Mouse (Mus musculus) C2C12 (cell line): ENCODE measurements around the gene Slc15a3. TPM values are rescaled to one million over a fixed set of nuclear protein-coding genes. Genes with fewer than 3 reads are reported as not detected.

Experiments
- H3K27me3 ChIP-seq: one replicate; pipeline ENCODE4 v1.6.1; 2011; ENCODE audit not compliant: control insufficient read depth, insufficient read depth, insufficient read length
- H3K36me3 ChIP-seq: one replicate; pipeline ENCODE4 v1.6.1; 2011; ENCODE audit not compliant: control insufficient read depth, insufficient read depth
- H3K4me3 ChIP-seq: one replicate; pipeline ENCODE4 v1.5.1; 2011; ENCODE audit warnings: mild to moderate bottlenecking, control low read depth; ENCODE audit not compliant: poor library complexity, insufficient read depth, severe bottlenecking
- H3K79me2 ChIP-seq: one replicate; pipeline ENCODE4 v1.6.1; 2011; ENCODE audit not compliant: control insufficient read depth, insufficient read depth
- H3K79me3 ChIP-seq: one replicate; pipeline ENCODE4 v1.6.1; 2011; ENCODE audit warnings: low read depth, control low read depth
- H3ac ChIP-seq: one replicate; pipeline ENCODE3; 2011; ENCODE audit warnings: low read depth; ENCODE audit not compliant: control insufficient read depth, insufficient read length
- CEBPB ChIP-seq: IDR thresholded peaks from one replicate; pipeline ENCODE4 v1.6.1; 2011; ENCODE audit warnings: low read depth, mild to moderate bottlenecking, control low read depth, moderate library complexity
- CTCF ChIP-seq: IDR thresholded peaks from one replicate; pipeline ENCODE4 v1.5.1; 2011; ENCODE audit not compliant: control insufficient read depth, insufficient read depth, insufficient read length
- FOSL1 ChIP-seq: IDR thresholded peaks from one replicate; pipeline ENCODE4 v1.8.0; 2011; ENCODE audit warnings: mild to moderate bottlenecking, low read length; ENCODE audit not compliant: poor library complexity, insufficient read depth, severe bottlenecking
- MAX ChIP-seq: IDR thresholded peaks from one replicate; pipeline ENCODE4 v1.6.1; 2011; ENCODE audit warnings: mild to moderate bottlenecking, control low read depth
- MYOD1 ChIP-seq: IDR thresholded peaks from one replicate; pipeline ENCODE4 v1.6.1; 2011; ENCODE audit warnings: low read depth; ENCODE audit not compliant: control insufficient read depth, insufficient read length
- MYOG ChIP-seq: IDR thresholded peaks from one replicate; pipeline ENCODE4 v1.6.1; 2011; ENCODE audit not compliant: control insufficient read depth, insufficient read length; ENCODE audit errors: extremely low read depth
- USF1 ChIP-seq: IDR thresholded peaks from one replicate; pipeline ENCODE4 v1.6.1; 2011; ENCODE audit warnings: low read depth, mild to moderate bottlenecking, control low read depth, moderate library complexity
- polyA plus RNA-seq: library from polyadenylated mRNA; unstranded; fragments of >200 nt; fragmentation: generic; extraction: Trizol; gene quantifications from one replicate; pipeline ENCODE4 v1.2.1, GENCODE M21; 2012; ENCODE audit warnings: missing spikeins

Gene Slc15a3
- polyA plus RNA-seq, 1 experiment, result 6.3 TPM

DNA sequence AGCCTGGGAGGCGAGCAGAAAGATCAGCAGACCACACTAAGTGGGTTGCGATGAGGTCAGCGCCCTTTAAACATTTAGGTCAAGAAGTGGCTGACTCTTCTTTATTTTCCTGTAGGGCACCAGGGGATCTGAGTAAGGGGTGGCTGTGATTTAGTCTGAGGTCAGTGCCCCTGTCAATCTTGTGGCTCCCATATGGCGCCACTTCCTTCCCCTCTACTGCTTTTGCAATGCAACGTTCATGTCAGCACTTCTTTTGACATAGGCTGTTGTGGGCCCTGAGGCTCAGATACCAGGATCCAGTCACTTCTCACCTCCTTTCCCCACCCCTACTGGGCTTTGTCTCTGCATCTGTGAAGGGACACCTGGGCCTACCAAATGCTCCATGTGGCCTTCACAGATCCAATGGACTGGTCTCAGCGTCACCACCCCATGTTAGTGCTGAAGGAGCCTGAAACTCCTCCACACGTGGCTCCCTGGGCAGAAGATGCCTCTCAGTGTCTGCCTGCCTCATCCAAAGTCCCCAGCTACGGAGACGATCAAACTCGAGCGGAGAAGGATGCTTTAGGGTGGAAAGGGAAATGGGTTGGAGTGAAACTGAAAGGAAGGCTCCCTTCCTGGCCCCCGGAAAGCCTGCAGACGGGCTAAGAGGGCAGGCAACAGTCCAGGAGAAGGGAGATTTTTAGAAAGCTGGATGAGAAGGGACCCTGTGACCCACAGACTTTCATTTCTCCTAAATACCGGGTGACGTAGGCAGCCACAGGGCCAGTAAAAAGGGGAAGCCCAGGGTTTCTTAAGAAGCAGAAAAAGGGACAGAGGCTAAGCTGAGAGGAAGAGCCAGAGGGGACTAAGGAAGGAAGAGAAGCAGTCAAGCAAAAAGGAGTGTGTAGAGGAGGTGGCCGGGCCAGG lies 2.4 kb downstream of the Slc15a3 start:
- no peaks in the 10 kb centered on the region for H3K27me3 ChIP-seq
- H3K79me3 ChIP-seq, result no peaks in the 10 kb centered on the region
- H3ac ChIP-seq, result no peak overlapping the region
- H3K36me3 ChIP-seq, result no peaks in the 10 kb centered on the region
- no peak overlapping the region for H3K4me3 ChIP-seq
- TF ChIP-seq MYOG (no peak), USF1 (no peak), FOSL1 (no peak), CEBPB (no peak), MAX (no peak), CTCF (no peak), MYOD1 (no peak)
- H3K79me2 ChIP-seq, result no peaks in the 10 kb centered on the region

GRCm38 (mm10) chr19:10842914-10843313 lies 3.4 kb downstream of the Slc15a3 start:
- no peak overlapping the region for H3ac ChIP-seq
- H3K79me3 ChIP-seq, result no peaks in the 10 kb centered on the region
- H3K36me3 ChIP-seq, result no peaks in the 10 kb centered on the region
- no peak overlapping the region for H3K4me3 ChIP-seq
- H3K27me3 ChIP-seq, result no peaks in the 10 kb centered on the region
- no peak for TF ChIP-seq USF1
- no peak for TF ChIP-seq CTCF
- TF ChIP-seq MYOG, result no peak
- no peak for TF ChIP-seq MYOD1
- TF ChIP-seq MAX, result no peak
- no peak for TF ChIP-seq FOSL1
- no peak for TF ChIP-seq CEBPB
- no peaks in the 10 kb centered on the region for H3K79me2 ChIP-seq

GRCm38 (mm10) chr19:10844206-10844605 lies 4.7 kb downstream of the Slc15a3 start:
- no peaks in the 10 kb centered on the region for H3K36me3 ChIP-seq
- H3K79me3 ChIP-seq, result no peaks in the 10 kb centered on the region
- TF ChIP-seq MYOD1 (no peak), MAX (no peak), CTCF (no peak), FOSL1 (no peak), USF1 (no peak), MYOG (no peak), CEBPB (no peak)
- H3K27me3 ChIP-seq, result no peaks in the 10 kb centered on the region
- H3ac ChIP-seq, result no peak overlapping the region
- H3K79me2 ChIP-seq, result no peaks in the 10 kb centered on the region
- no peak overlapping the region for H3K4me3 ChIP-seq

- no peak for TF ChIP-seq USF1
- TF ChIP-seq MYOG, result no peak
- TF ChIP-seq FOSL1, result no peak
- TF ChIP-seq CTCF, result no peak
- no peak for TF ChIP-seq MYOD1
- no peak for TF ChIP-seq CEBPB
- no peak for TF ChIP-seq MAX
- Histone ChIP-seq H3ac (no peak overlapping the region), H3K36me3 (no peaks in the 10 kb centered on the region), H3K79me2 (no peaks in the 10 kb centered on the region), H3K4me3 (no peak overlapping the region), H3K27me3 (no peaks in the 10 kb centered on the region), H3K79me3 (no peaks in the 10 kb centered on the region)
Measured at GRCm38 (mm10) chr19:10845454-10845853, 5.9 kb downstream of the Slc15a3 start.

DNA sequence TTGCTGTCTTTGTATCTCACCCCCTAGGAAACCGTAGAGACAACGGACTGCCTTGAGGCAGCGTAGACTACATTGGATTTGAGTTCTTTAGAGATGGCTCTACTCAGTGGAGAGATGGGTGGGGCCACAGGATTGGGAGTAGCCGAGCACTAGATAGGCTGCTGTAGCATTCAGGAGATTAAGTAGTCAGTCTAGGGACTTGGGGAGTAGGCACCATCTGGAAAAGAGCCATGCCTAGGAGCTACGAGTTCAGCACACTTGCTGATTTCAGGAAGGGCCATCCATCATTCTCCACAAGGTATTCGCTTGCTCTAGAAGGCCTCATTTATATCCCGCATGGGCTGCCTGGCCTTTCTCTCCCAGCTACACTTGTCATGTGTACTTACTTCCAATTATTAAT lies 6.6 kb downstream of the Slc15a3 start:
- Histone ChIP-seq H3ac (no peak overlapping the region), H3K79me3 (no peaks in the 10 kb centered on the region), H3K4me3 (no peak overlapping the region), H3K36me3 (no peaks in the 10 kb centered on the region), H3K27me3 (no peaks in the 10 kb centered on the region), H3K79me2 (no peaks in the 10 kb centered on the region)
- no peak for TF ChIP-seq MYOG
- no peak for TF ChIP-seq MAX
- TF ChIP-seq CTCF, result no peak
- no peak for TF ChIP-seq CEBPB
- TF ChIP-seq MYOD1, result no peak
- TF ChIP-seq USF1, result no peak
- no peak for TF ChIP-seq FOSL1
